Mouse (Mus musculus) intestine, embryonic 14.5 days (tissue): Measurements from ENCODE around the gene Pdxdc1. TPM values are rescaled to one million over a fixed set of nuclear protein-coding genes. Genes with fewer than 3 reads are reported as not detected.

Experiments
- ATAC-seq: fragments of 200-750 bp; cut with Nextera tagmentation; replicated peaks from 2 replicates; pipeline ENCODE4 v1.8.0; 2017; ENCODE audit warnings: low read depth, moderate number of reproducible peaks, moderate TSS enrichment, moderate library complexity; ENCODE audit not compliant: low FRiP score, low TSS enrichment
- DNase-seq: peaks from one replicate; pipeline ENCODE4 v3.0.0-alpha.2; 2018; ENCODE audit warnings: low spot score
- H3K27ac ChIP-seq: fragments of 300-500 bp; sonication (generic); 2 replicates; pipeline ENCODE4 v1.5.1; 2014; ENCODE audit warnings: low read depth, mild to moderate bottlenecking, control low read depth
- H3K27me3 ChIP-seq: fragments of 300-500 bp; sonication (generic); replicated peaks from 2 replicates; pipeline ENCODE4 v1.6.1; 2014; ENCODE audit warnings: low read length, control low read depth; ENCODE audit not compliant: control insufficient read depth, insufficient read depth
- H3K36me3 ChIP-seq: fragments of 300-500 bp; sonication (generic); 2 replicates; pipeline ENCODE4 v1.6.1; 2014; ENCODE audit warnings: low read length, control low read depth; ENCODE audit not compliant: control insufficient read depth, insufficient read depth
- H3K4me1 ChIP-seq: fragments of 300-500 bp; sonication (generic); replicated peaks from 2 replicates; pipeline ENCODE4 v1.6.1; 2014; ENCODE audit warnings: low read length, control low read depth, mixed read lengths; ENCODE audit not compliant: control insufficient read depth, insufficient read depth
- H3K4me2 ChIP-seq: fragments of 300-500 bp; sonication (generic); 2 replicates; pipeline ENCODE4 v1.6.1; 2014; ENCODE audit warnings: low read length
- H3K4me3 ChIP-seq: fragments of 300-500 bp; sonication (generic); 2 replicates; pipeline ENCODE4 v1.5.1; 2014; ENCODE audit warnings: low read depth, low read length, control low read depth, mixed read lengths
- H3K9ac ChIP-seq: fragments of 300-500 bp; sonication (generic); 2 replicates; pipeline ENCODE4 v1.6.1; 2014; ENCODE audit warnings: mild to moderate bottlenecking, low read length
- H3K9me3 ChIP-seq: fragments of 300-500 bp; sonication (generic); 2 replicates; pipeline ENCODE4 v1.6.1; 2016; ENCODE audit warnings: low read length, control low read depth; ENCODE audit not compliant: control insufficient read depth
- WGBS: fragments of 180-500 bp; shearing (Covaris S2); extraction: QIAGEN DNeasy Blood & Tissue Kit; methylation state at CpG from one replicate; pipeline ENCODE4 v1.1.7; 2014; 5-methylcytosine and 5-hydroxymethylcytosine counted together
- polyA plus RNA-seq: library from polyadenylated mRNA; unstranded; fragments of >200 nt; fragmentation: Nextera tagmentation; extraction: Ambion mirVana; gene quantifications from 2 replicates; pipeline ENCODE4 v1.2.1, GENCODE M21; 2014

The Pdxdc1 gene
- polyA plus RNA-seq, 1 experiment from 2014 or later = 99.7 TPM

DNA sequence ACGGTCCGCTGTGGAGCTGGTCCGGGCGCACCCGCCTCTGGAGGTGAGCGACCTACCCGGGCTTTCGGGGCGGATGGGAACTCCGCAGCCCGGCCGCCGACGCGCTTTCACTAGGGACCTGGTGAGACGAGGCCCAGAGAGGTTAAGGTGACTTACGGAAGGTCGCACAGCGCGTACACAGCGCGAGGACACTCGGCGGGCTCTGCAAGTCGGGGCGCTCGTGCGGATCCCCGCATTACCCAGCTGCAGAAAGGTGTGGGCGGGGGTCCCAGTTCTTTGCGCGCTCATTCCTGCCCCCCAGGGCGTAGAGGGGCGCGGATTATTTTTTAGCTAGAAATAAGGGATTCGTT lies 83.6 kb downstream of the Pdxdc1 start:
- Histone ChIP-seq H3K9me3 (no peaks in the 10 kb centered on the region), H3K4me3 (peak overlapping the region; percentile 83), H3K36me3 (peaks cover 18% of the 10 kb centered on the region; the same call in 1 of the 2 replicates), H3K4me1 (peaks cover 11% of the 10 kb centered on the region), H3K27ac (peak overlapping the region; percentile 95), H3K4me2 (peak overlapping the region; percentile 84), H3K27me3 (no peaks in the 10 kb centered on the region), H3K9ac (peak overlapping the region; percentile 86)
- ATAC-seq = peak; percentile 66
- no peak for DNase-seq
- WGBS = under 1% methylated on average over 36 of the region's 36 CpGs

DNA sequence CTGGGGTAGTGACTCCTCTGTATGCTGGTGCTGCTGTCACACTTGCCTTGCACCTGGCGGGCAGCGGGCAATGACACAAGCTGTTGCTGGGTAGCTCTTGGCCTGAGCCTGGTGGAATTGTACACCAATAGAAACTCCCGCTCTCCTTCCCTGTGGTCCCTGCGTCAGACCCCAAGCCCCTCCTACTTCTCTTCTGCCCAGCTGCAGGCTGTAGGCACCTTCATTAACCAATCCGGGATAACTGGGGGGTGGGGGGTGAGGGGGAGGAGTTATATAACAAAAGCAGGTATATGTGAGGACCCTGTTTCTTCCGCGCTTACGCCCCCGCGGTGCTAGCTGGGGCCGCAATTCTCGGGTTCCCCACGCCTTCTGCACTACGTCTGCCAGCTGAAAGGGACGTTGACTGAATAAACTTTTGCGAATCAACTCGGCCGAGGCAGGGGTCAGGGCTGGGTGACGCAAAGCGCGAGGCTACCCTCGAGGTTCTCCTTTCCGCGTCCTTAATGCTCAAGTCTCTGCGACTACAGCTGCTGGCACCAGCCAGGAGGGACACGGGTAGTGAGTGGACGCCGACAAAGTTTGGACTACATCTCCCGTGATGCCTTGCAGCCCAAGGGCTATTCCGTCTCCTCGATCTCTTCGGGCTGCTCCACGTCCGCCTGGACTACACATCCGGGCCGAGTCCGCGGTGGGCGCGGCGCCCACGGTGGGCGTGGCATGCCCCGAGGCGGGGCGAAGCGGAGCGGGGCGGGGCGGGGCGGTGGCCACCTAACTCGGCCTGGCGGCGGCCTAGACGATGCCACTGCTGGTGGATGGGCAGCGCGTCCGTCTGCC lies 84.2 kb downstream of the Pdxdc1 start, which contains the start of gene Ntan1:
Gene Ntan1 (plus strand): TSS at position 286 of the 834 bp plus-strand sequence.
- DNase-seq = peak; percentile 97

GRCm38 (mm10) chr16:13813200-13813599 lies 89.7 kb downstream of the Pdxdc1 start:
- no peak overlapping the region for H3K4me2 ChIP-seq
- no peak overlapping the region for H3K4me3 ChIP-seq
- DNase-seq (no peak), ATAC-seq (no peak)
- WGBS = 96% methylated on average over 3 of the region's 3 CpGs
- H3K9ac ChIP-seq = no peak overlapping the region
- peaks cover 79% of the 10 kb centered on the region for H3K36me3 ChIP-seq
- no peaks in the 10 kb centered on the region for H3K9me3 ChIP-seq
- H3K4me1 ChIP-seq = no peaks in the 10 kb centered on the region
- H3K27ac ChIP-seq = no peak overlapping the region
- no peaks in the 10 kb centered on the region for H3K27me3 ChIP-seq

More for the DNA sequence above, 84.2 kb downstream of the Pdxdc1 start, which contains the start of gene Ntan1:
- Histone ChIP-seq H3K9ac (peak within 1 kb of the TSS; percentile 86), H3K27ac (peak within 1 kb of the TSS; percentile 95), H3K9me3 (no peaks in the 10 kb centered on the region), H3K36me3 (peaks cover 23% of the 10 kb centered on the region; the same call in 1 of the 2 replicates), H3K4me1 (peaks cover 11% of the 10 kb centered on the region), H3K27me3 (no peaks in the 10 kb centered on the region), H3K4me2 (peak within 1 kb of the TSS; percentile 84), H3K4me3 (peak within 1 kb of the TSS; percentile 83)
- under 1% methylated on average over 56 of the region's 58 CpGs for WGBS
- peak; percentile 97 for ATAC-seq

DNA sequence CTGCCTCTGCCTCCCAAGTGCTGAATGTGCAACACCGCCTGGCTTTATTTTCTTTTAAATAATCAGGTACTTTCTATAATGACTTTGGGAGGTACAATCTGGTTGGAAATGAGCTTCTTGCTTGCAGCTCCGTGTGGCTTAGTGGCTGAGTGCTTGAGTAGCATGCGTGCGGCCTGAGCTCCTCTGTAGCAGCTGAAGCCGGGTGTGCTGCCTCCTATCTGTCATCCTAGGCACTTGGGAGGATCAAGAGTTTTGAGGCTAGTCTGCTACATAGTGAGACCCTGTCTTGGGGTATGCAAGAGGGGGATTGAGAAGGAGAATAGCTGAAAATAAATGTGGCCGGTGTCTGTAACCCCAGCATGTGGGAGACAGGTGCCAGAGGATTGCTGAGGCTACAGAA lies 90.8 kb downstream of the Pdxdc1 start:
- ATAC-seq = no peak
- no peaks in the 10 kb centered on the region for H3K9me3 ChIP-seq
- no peak for DNase-seq
- 89% methylated on average over 6 of the region's 6 CpGs for WGBS
- H3K4me1 ChIP-seq = no peaks in the 10 kb centered on the region
- no peak overlapping the region for H3K9ac ChIP-seq
- peaks cover 88% of the 10 kb centered on the region for H3K36me3 ChIP-seq
- no peak overlapping the region for H3K4me3 ChIP-seq
- H3K4me2 ChIP-seq = no peak overlapping the region
- H3K27ac ChIP-seq = no peak overlapping the region
- H3K27me3 ChIP-seq = no peaks in the 10 kb centered on the region

- ATAC-seq (peak; percentile 56; the same call in 1 of the 2 replicates), DNase-seq (no peak)
- no peak overlapping the region for H3K9ac ChIP-seq
- H3K27me3 ChIP-seq = no peaks in the 10 kb centered on the region
- H3K36me3 ChIP-seq = peaks cover 96% of the 10 kb centered on the region
- no peak overlapping the region for H3K4me3 ChIP-seq
- H3K4me1 ChIP-seq = no peaks in the 10 kb centered on the region
- 87% methylated on average over 7 of the region's 7 CpGs for WGBS
- H3K9me3 ChIP-seq = no peaks in the 10 kb centered on the region
- no peak overlapping the region for H3K27ac ChIP-seq
- H3K4me2 ChIP-seq = no peak overlapping the region
Observed at GRCm38 (mm10) chr16:13808410-13808809, 94.5 kb downstream of the Pdxdc1 start.

- Histone ChIP-seq H3K4me1 (no peaks in the 10 kb centered on the region), H3K9ac (no peak overlapping the region), H3K4me2 (no peak overlapping the region), H3K27ac (no peak overlapping the region), H3K9me3 (no peaks in the 10 kb centered on the region), H3K27me3 (no peaks in the 10 kb centered on the region), H3K4me3 (no peak overlapping the region), H3K36me3 (peaks cover 92% of the 10 kb centered on the region)
- WGBS = 92% methylated on average over 4 of the region's 4 CpGs
- DNase-seq (no peak), ATAC-seq (no peak)
Observed at GRCm38 (mm10) chr16:13807616-13808015, 95.3 kb downstream of the Pdxdc1 start.

DNA sequence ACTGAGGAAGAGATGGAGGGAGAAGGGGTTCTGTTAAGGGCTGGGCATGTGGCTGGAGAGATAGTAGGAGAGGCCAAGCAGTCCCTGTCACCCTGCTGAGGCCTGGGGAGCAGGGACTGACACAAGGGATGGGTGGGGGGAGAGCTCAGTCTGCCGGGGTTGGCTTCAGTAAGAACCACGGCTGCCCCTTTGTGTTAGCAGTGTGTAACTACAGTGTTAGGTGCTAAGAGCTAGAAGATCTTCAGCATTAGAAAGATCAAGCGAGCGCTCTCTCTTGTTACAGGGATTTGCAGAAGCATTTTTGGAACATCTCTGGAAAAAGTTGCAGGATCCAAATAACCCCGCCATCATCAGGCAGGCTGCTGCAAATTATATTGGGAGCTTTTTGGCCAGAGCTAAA lies 98.3 kb downstream of the Pdxdc1 start:
- no peaks in the 10 kb centered on the region for H3K4me1 ChIP-seq
- H3K9ac ChIP-seq = no peak overlapping the region
- no peak overlapping the region for H3K4me3 ChIP-seq
- 88% methylated on average over 5 of the region's 5 CpGs for WGBS
- no peaks in the 10 kb centered on the region for H3K9me3 ChIP-seq
- ATAC-seq (no peak), DNase-seq (no peak)
- H3K27me3 ChIP-seq = no peaks in the 10 kb centered on the region
- peaks cover 90% of the 10 kb centered on the region for H3K36me3 ChIP-seq
- no peak overlapping the region for H3K27ac ChIP-seq
- no peak overlapping the region for H3K4me2 ChIP-seq

DNA sequence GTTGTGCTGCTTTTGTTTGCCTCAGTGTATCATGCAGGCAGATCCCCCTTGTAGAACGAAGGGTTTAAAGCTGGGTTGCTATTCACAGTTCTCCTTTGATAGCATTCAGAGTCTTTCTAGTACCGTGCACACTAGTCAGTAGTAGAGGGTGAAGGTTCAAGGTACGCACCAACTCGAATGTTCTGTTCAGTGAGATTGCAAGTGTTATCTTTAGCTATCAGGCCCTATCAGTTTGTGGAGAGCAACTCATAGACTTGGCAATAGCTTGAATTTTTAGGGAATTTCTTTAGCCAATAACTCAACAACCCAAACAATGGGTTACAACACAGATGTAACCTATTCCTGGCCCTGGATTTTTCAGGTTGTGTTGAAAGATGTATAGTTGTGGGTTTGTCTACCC lies 101.7 kb downstream of the Pdxdc1 start:
- H3K4me1 ChIP-seq = no peaks in the 10 kb centered on the region
- no peak for ATAC-seq
- no peaks in the 10 kb centered on the region for H3K27me3 ChIP-seq
- no peak overlapping the region for H3K9ac ChIP-seq
- no peak overlapping the region for H3K4me2 ChIP-seq
- no peak overlapping the region for H3K4me3 ChIP-seq
- H3K9me3 ChIP-seq = no peaks in the 10 kb centered on the region
- no peak overlapping the region for H3K27ac ChIP-seq
- DNase-seq = no peak
- 96% methylated on average over 4 of the region's 4 CpGs for whole genome bisulfite sequencing
- H3K36me3 ChIP-seq = peaks cover 83% of the 10 kb centered on the region

- Histone ChIP-seq H3K9ac (no peak overlapping the region), H3K27ac (no peak overlapping the region), H3K9me3 (no peaks in the 10 kb centered on the region), H3K27me3 (no peaks in the 10 kb centered on the region), H3K4me1 (no peaks in the 10 kb centered on the region), H3K36me3 (peaks cover 88% of the 10 kb centered on the region), H3K4me3 (no peak overlapping the region), H3K4me2 (no peak overlapping the region)
- ATAC-seq = no peak
- 88% methylated on average over 5 of the region's 5 CpGs for WGBS
- DNase-seq = no peak
Observed at GRCm38 (mm10) chr16:13796746-13797175, 106.2 kb downstream of the Pdxdc1 start.
